Mouse (Mus musculus) kidney, postnatal 14 days (tissue): ENCODE data around the gene Paqr9.

ENCODE experiments used
- DNase-seq: peaks from one replicate; pipeline ENCODE4 v3.0.0; 2022; ENCODE audit warnings: mixed read lengths

The Paqr9 gene

GRCm38 (mm10) chr9:95581021-95581757 is 21.7 kb downstream of the Paqr9 start:
- peak; percentile 32 for DNase-seq

GRCm38 (mm10) chr9:95581758-95582515 is 22.5 kb downstream of the Paqr9 start:
- peak; percentile 14 for DNase-seq

- DNase-seq: no peak
These were observed 23.1 kb downstream of the Paqr9 start for GRCm38 (mm10) chr9:95582555-95582954.

GRCm38 (mm10) chr9:95586046-95586445 is 26.6 kb downstream of the Paqr9 start:
- DNase-seq: no peak

GRCm38 (mm10) chr9:95588070-95588469 is 28.6 kb downstream of the Paqr9 start:
- DNase-seq: no peak

GRCm38 (mm10) chr9:95594291-95594690 is 34.8 kb downstream of the Paqr9 start:
- DNase-seq: peak; percentile 47

GRCm38 (mm10) chr9:95597466-95598178 is 38.2 kb downstream of the Paqr9 start:
- no peak for DNase-seq

GRCm38 (mm10) chr9:95598179-95598721 is 38.8 kb downstream of the Paqr9 start:
- no peak for DNase-seq

- DNase-seq: no peak
These were observed 39.9 kb downstream of the Paqr9 start for GRCm38 (mm10) chr9:95599399-95599798.

- no peak for DNase-seq
These were observed 43.4 kb downstream of the Paqr9 start for GRCm38 (mm10) chr9:95602849-95603248.

- DNase-seq: no peak
These were observed 43.9 kb downstream of the Paqr9 start for GRCm38 (mm10) chr9:95603316-95603715.

GRCm38 (mm10) chr9:95607196-95607595 is 47.7 kb downstream of the Paqr9 start:
- DNase-seq: no peak

GRCm38 (mm10) chr9:95612246-95612768 is 52.9 kb downstream of the Paqr9 start:
- DNase-seq: no peak

GRCm38 (mm10) chr9:95613426-95614127 is 54.1 kb downstream of the Paqr9 start:
- peak; percentile 16 for DNase-seq

- peak; percentile 70 for DNase-seq
These were observed 55.6 kb downstream of the Paqr9 start for GRCm38 (mm10) chr9:95614861-95615615.

- DNase-seq: peak; percentile 20
These were observed 56.5 kb downstream of the Paqr9 start for GRCm38 (mm10) chr9:95615961-95616360.
